Mouse (Mus musculus): Measurements from ENCODE around the gene Btbd9. TPM values are rescaled to one million over a fixed set of nuclear protein-coding genes. Genes with fewer than 3 reads are reported as not detected.

The Btbd9 gene
- total and polyA plus RNA-seq, 3 experiments = 24.7 to 33.8 TPM; not detected in 1

- TF ChIP-seq CTCF (IDR thresholded peaks at IDR 0.05 in 2 of 3, conservative IDR thresholded peaks at IDR 0.05 in 1 of 3; ENCODE audit: control insufficient read depth in 1 of 3, insufficient read depth in 1 of 3, low read depth in 2 of 3, low read length in 3 of 3, poor library complexity in 1 of 3, severe bottlenecking in 1 of 3) (no peak), USF1 (IDR thresholded peaks at IDR 0.05; ENCODE audit: low read depth, low read length) (peak; percentile 59; the same call in 1 of the 2 replicates)
- no peaks in the 10 kb centered on the region for H3K27me3 ChIP-seq (ENCODE audit: control insufficient read depth in 1 of 2, insufficient read depth in 2 of 2, low read length in 2 of 2)
- H3K9me3 ChIP-seq (replicated peaks; ENCODE audit: insufficient read depth, low read length) = no peaks in the 10 kb centered on the region
- H3K4me1 ChIP-seq (ENCODE audit: control insufficient read depth in 1 of 2, insufficient read depth in 2 of 2, low read length in 2 of 2) = peaks cover 0 to 4% of the 10 kb centered on the region in 2 experiments; a peak in 2 of 4 replicates
- peaks cover 0 to 9% of the 10 kb centered on the region in 2 experiments; a peak in 2 of 4 replicates for H3K36me3 ChIP-seq (ENCODE audit: control insufficient read depth in 1 of 2, insufficient read depth in 2 of 2, low read length in 2 of 2)
- no peak overlapping the region for H3K4me3 ChIP-seq (ENCODE audit: control insufficient read depth in 1 of 2, insufficient read depth in 1 of 2, low read depth in 2 of 2, low read length in 2 of 2)
- peak overlapping the region; percentile 36 for H3K27ac ChIP-seq (ENCODE audit: control insufficient read depth, low read depth, low read length)
- H3K9ac ChIP-seq (ENCODE audit: control insufficient read depth, low read depth, low read length, poor library complexity, severe bottlenecking) = no peak overlapping the region
- H3K79me2 ChIP-seq (ENCODE audit: control insufficient read depth, insufficient read depth, low read length, poor library complexity) = no peaks in the 10 kb centered on the region
- DNase-seq (ENCODE audit: low read depth, low spot score) = peak; percentile 14
Observed at GRCm38 (mm10) chr17:30182063-30182462, 394.2 kb downstream of the Btbd9 start.

- H3K4me1 ChIP-seq (ENCODE audit: control insufficient read depth in 1 of 2, insufficient read depth in 2 of 2, low read length in 2 of 2) = peaks cover 0 to 4% of the 10 kb centered on the region in 2 experiments; a peak in 2 of 4 replicates
- H3K27me3 ChIP-seq (ENCODE audit: control insufficient read depth in 1 of 2, insufficient read depth in 2 of 2, low read length in 2 of 2) = no peaks in the 10 kb centered on the region
- H3K27ac ChIP-seq (ENCODE audit: control insufficient read depth, low read depth, low read length) = no peak overlapping the region; the same call in 1 of the 2 replicates
- H3K9ac ChIP-seq (ENCODE audit: control insufficient read depth, low read depth, low read length, poor library complexity, severe bottlenecking) = no peak overlapping the region
- peak; percentile 79 for DNase-seq (ENCODE audit: low read depth, low spot score)
- H3K9me3 ChIP-seq (replicated peaks; ENCODE audit: insufficient read depth, low read length) = no peaks in the 10 kb centered on the region
- H3K36me3 ChIP-seq (ENCODE audit: control insufficient read depth in 1 of 2, insufficient read depth in 2 of 2, low read length in 2 of 2) = peaks cover 0 to 9% of the 10 kb centered on the region in 2 experiments; a peak in 2 of 4 replicates
- no peaks in the 10 kb centered on the region for H3K79me2 ChIP-seq (ENCODE audit: control insufficient read depth, insufficient read depth, low read length, poor library complexity)
- TF ChIP-seq GATA1 (IDR thresholded peaks at IDR 0.05; ENCODE audit: low read depth, low read length) = peak; percentile 79
- no peak for TF ChIP-seq POLR2A (IDR thresholded peaks at IDR 0.05; ENCODE audit: control insufficient read depth in 1 of 2, insufficient read depth in 1 of 2, low read depth in 1 of 2, low read length in 2 of 2, poor library complexity in 1 of 2)
- no peak for TF ChIP-seq CTCF (IDR thresholded peaks at IDR 0.05 in 2 of 3, conservative IDR thresholded peaks at IDR 0.05 in 1 of 3; ENCODE audit: control insufficient read depth in 1 of 3, insufficient read depth in 1 of 3, low read depth in 2 of 3, low read length in 3 of 3, poor library complexity in 1 of 3, severe bottlenecking in 1 of 3)
- TF ChIP-seq SIN3A (IDR thresholded peaks at IDR 0.05; ENCODE audit: low read length) = peak; percentile 41; the same call in 1 of the 2 replicates
- no peak for TF ChIP-seq MAZ (IDR thresholded peaks at IDR 0.05; ENCODE audit: low read depth, low read length)
- peak; percentile 43; the same call in 1 of the 2 replicates for TF ChIP-seq MAX (IDR thresholded peaks at IDR 0.05; ENCODE audit: low read length)
- no peak for TF ChIP-seq USF1 (IDR thresholded peaks at IDR 0.05; ENCODE audit: low read depth, low read length)
- peak; percentile 37; the same call in 1 of the 2 replicates for TF ChIP-seq ETS1 (IDR thresholded peaks at IDR 0.05; ENCODE audit: low read depth, low read length)
- TF ChIP-seq SMC3 (IDR thresholded peaks at IDR 0.05; ENCODE audit: low read depth, low read length) = no peak
- no peak for TF ChIP-seq CHD2 (IDR thresholded peaks at IDR 0.05; ENCODE audit: low read length)
- TF ChIP-seq ZNF384 (IDR thresholded peaks at IDR 0.05; ENCODE audit: low read depth, low read length) = no peak
- TF ChIP-seq MXI1 (IDR thresholded peaks at IDR 0.05; ENCODE audit: low read depth, low read length) = no peak
- TF ChIP-seq BHLHE40 (IDR thresholded peaks at IDR 0.05; ENCODE audit: borderline replicate concordance, low read depth, low read length) = no peak
- no peak for TF ChIP-seq CHD1 (IDR thresholded peaks at IDR 0.05; ENCODE audit: low read depth, low read length)
- peak; percentile 56 for TF ChIP-seq TAL1 (IDR thresholded peaks at IDR 0.05; ENCODE audit: low read length)
- no peak for TF ChIP-seq ZKSCAN1 (IDR thresholded peaks at IDR 0.05; ENCODE audit: low read depth, low read length)
- no peak for TF ChIP-seq JUND (IDR thresholded peaks at IDR 0.05; ENCODE audit: low read depth, low read length)
- peak in 1 of 2 experiments; percentile 63; a peak in 3 of 4 replicates for TF ChIP-seq EP300 (IDR thresholded peaks at IDR 0.05; ENCODE audit: low read depth in 1 of 2, low read length in 2 of 2)
- TF ChIP-seq MYC (IDR thresholded peaks at IDR 0.05; ENCODE audit: low read depth, low read length) = peak; percentile 82
- 0 out of 2 replicates have a peak, but pooled peaks have one; percentile 24 for TF ChIP-seq TCF12 (IDR thresholded peaks at IDR 0.05; ENCODE audit: low read depth, low read length)
- TF ChIP-seq UBTF (IDR thresholded peaks at IDR 0.05; ENCODE audit: borderline replicate concordance, insufficient read depth, low read depth, low read length) = no peak
- TF ChIP-seq TBP (IDR thresholded peaks at IDR 0.05; ENCODE audit: low read depth, low read length) = no peak
- TF ChIP-seq RCOR1 (IDR thresholded peaks at IDR 0.05; ENCODE audit: low read depth, low read length) = 0 out of 2 replicates have a peak, but pooled peaks have one; percentile 32
- no peak for TF ChIP-seq ZC3H11A (IDR thresholded peaks at IDR 0.05; ENCODE audit: low read depth, low read length)
- no peak for TF ChIP-seq MAFK (IDR thresholded peaks at IDR 0.05; ENCODE audit: borderline replicate concordance, low read depth, low read length)
- no peak overlapping the region for H3K4me3 ChIP-seq (ENCODE audit: control insufficient read depth in 1 of 2, insufficient read depth in 1 of 2, low read depth in 2 of 2, low read length in 2 of 2)
Observed at GRCm38 (mm10) chr17:30181554-30181953, 394.7 kb downstream of the Btbd9 start.

All from MEL (cell line).